In genomic region chr5:115953173-115953572, GRCm38 (mm10) we compare ENCODE assay signal across 12 mouse cellular contexts.
DNase-seq lines count a peak whose midpoint lies in the region; ATAC-seq and TF ChIP-seq lines count a peak whose summit lies in the region.
"Had no signal": no experiment of that assay in that cellular context is flagged by ENCODE, and none has a peak within 500 bp of the region (broad histone marks: within the 10 kb centered on the region; RNA-seq: fewer than 3 reads in every experiment).

No protein-coding gene starts in this region.

- TF ChIP-seq CTCF in lung, postnatal 0 days (IDR thresholded peaks at IDR 0.05) = peak; percentile 68
- TF ChIP-seq CTCF in MEL (IDR thresholded peaks at IDR 0.05 in 2 of 3, conservative IDR thresholded peaks at IDR 0.05 in 1 of 3; ENCODE audit: control insufficient read depth in 1 of 3, insufficient read depth in 1 of 3, low read depth in 2 of 3, low read length in 3 of 3, poor library complexity in 1 of 3, severe bottlenecking in 1 of 3) = peak; percentile 45 to 63 (median 53)
- peak; percentile 36; the same call in 1 of the 2 replicates for TF ChIP-seq CTCF in small intestine, adult 2 months (IDR thresholded peaks at IDR 0.05; ENCODE audit: extremely low read depth, insufficient read length, insufficient replicate concordance, low read depth, low read length)

- no peak overlapping the region for H3K4me3 ChIP-seq in heart, embryonic 12.5 days
- no peak overlapping the region for H3K4me3 ChIP-seq in lung, postnatal 0 days (ENCODE audit: low read depth, low read length)
- H3K4me3 ChIP-seq in MEL (ENCODE audit: control insufficient read depth in 1 of 2, insufficient read depth in 1 of 2, low read depth in 2 of 2, low read length in 2 of 2) = no peak overlapping the region
- no peak overlapping the region for H3K4me3 ChIP-seq in small intestine, adult 2 months (ENCODE audit: low read depth, low read length)
- H3K4me3 ChIP-seq: forebrain, embryonic 13.5 days had no signal

- H3K9ac ChIP-seq in heart, embryonic 12.5 days = no peak overlapping the region
- H3K9ac ChIP-seq in lung, postnatal 0 days (replicated peaks; ENCODE audit: low read depth) = no peak overlapping the region
- no peak overlapping the region for H3K9ac ChIP-seq in MEL (ENCODE audit: control insufficient read depth, low read depth, low read length, poor library complexity, severe bottlenecking)
- H3K9ac ChIP-seq: forebrain, embryonic 13.5 days had no signal

- H3K4me2 ChIP-seq in heart, embryonic 12.5 days = no peak overlapping the region
- no peak overlapping the region for H3K4me2 ChIP-seq in lung, postnatal 0 days (replicated peaks; ENCODE audit: low read depth, low read length)
- H3K4me2 ChIP-seq: forebrain, embryonic 13.5 days; heart, embryonic 11.5 days had no signal

- 94% methylated on average over 6 of the region's 6 CpGs for WGBS in heart, embryonic 12.5 days
- WGBS in lung, postnatal 0 days = 98% methylated on average over 6 of the region's 6 CpGs
- 95% methylated on average over 6 of the region's 6 CpGs for WGBS in small intestine, adult 2 months

- peak; percentile 28 for TF ChIP-seq RAD21 in MEL (IDR thresholded peaks at IDR 0.05; ENCODE audit: low read depth, low read length)

- H3K27me3 ChIP-seq in heart, embryonic 12.5 days (replicated peaks) = no peaks in the 10 kb centered on the region
- no peaks in the 10 kb centered on the region for H3K27me3 ChIP-seq in lung, postnatal 0 days (replicated peaks; ENCODE audit: insufficient read depth, low read length)
- H3K27me3 ChIP-seq in MEL (ENCODE audit: control insufficient read depth in 1 of 2, insufficient read depth in 2 of 2, low read length in 2 of 2) = no peaks in the 10 kb centered on the region
- no peaks in the 10 kb centered on the region for H3K27me3 ChIP-seq in small intestine, adult 2 months (ENCODE audit: control insufficient read depth, insufficient read depth, low read length)
- H3K27me3 ChIP-seq: forebrain, embryonic 13.5 days had no signal

- peaks cover 23% of the 10 kb centered on the region; the same call in 1 of the 2 replicates for H3K9me3 ChIP-seq in heart, embryonic 12.5 days (replicated peaks)
- H3K9me3 ChIP-seq in lung, postnatal 0 days (ENCODE audit: low read length) = no peaks in the 10 kb centered on the region
- H3K9me3 ChIP-seq in MEL (replicated peaks; ENCODE audit: insufficient read depth, low read length) = no peaks in the 10 kb centered on the region

- ATAC-seq in heart, embryonic 12.5 days (ENCODE audit: insufficient number of reproducible peaks, low FRiP score) = no peak
- no peak for ATAC-seq in lung, postnatal 0 days
- ATAC-seq: forebrain, embryonic 13.5 days; intestine, embryonic 16.5 days had no signal

- no peak for TF ChIP-seq POLR2A in MEL (IDR thresholded peaks at IDR 0.05; ENCODE audit: control insufficient read depth in 1 of 2, insufficient read depth in 1 of 2, low read depth in 1 of 2, low read length in 2 of 2, poor library complexity in 1 of 2)
- TF ChIP-seq POLR2A in small intestine, adult 2 months (IDR thresholded peaks at IDR 0.05; ENCODE audit: low read depth, low read length) = no peak

- H3K27ac ChIP-seq in heart, embryonic 12.5 days (ENCODE audit: poor library complexity, severe bottlenecking) = no peak overlapping the region
- no peak overlapping the region for H3K27ac ChIP-seq in lung, postnatal 0 days (ENCODE audit: low read length)
- H3K27ac ChIP-seq in MEL (ENCODE audit: control insufficient read depth, low read depth, low read length) = no peak overlapping the region
- H3K27ac ChIP-seq in small intestine, adult 2 months (ENCODE audit: insufficient read depth, low read depth, low read length) = no peak overlapping the region
- H3K27ac ChIP-seq: forebrain, embryonic 13.5 days had no signal

- DNase-seq in heart, postnatal 4 days = peak; percentile 17
- no peak for DNase-seq in lung, postnatal 0 days (ENCODE audit: low spot score)
- no peak for DNase-seq in lung, postnatal 14 days
- peak; percentile 45 for DNase-seq in MEL (ENCODE audit: low read depth, low spot score)
- no peak for DNase-seq in layer of hippocampus, adult 8-10 months (ENCODE audit: low spot score in 2 of 2)
- no peak for DNase-seq in frontal cortex, postnatal 36 days (ENCODE audit: low spot score in 2 of 2)
- DNase-seq: right cerebral cortex, postnatal 25 days had no signal

- peaks cover 90% of the 10 kb centered on the region for H3K36me3 ChIP-seq in heart, embryonic 12.5 days
- 0 out of 2 replicates have a peak, but pooled peaks cover 5% of the 10 kb centered on the region for H3K36me3 ChIP-seq in lung, postnatal 0 days (ENCODE audit: insufficient read depth, low read length)
- H3K36me3 ChIP-seq in MEL (ENCODE audit: control insufficient read depth in 1 of 2, insufficient read depth in 2 of 2, low read length in 2 of 2) = peaks cover 0 to 23% of the 10 kb centered on the region in 2 experiments; a peak in 2 of 4 replicates
- H3K36me3 ChIP-seq in small intestine, adult 2 months (ENCODE audit: control insufficient read depth, insufficient read depth, low read length) = peaks cover 19% of the 10 kb centered on the region

- H3K4me1 ChIP-seq in heart, embryonic 12.5 days (replicated peaks) = no peaks in the 10 kb centered on the region
- H3K4me1 ChIP-seq in lung, postnatal 0 days (ENCODE audit: insufficient read depth, low read depth, low read length) = no peaks in the 10 kb centered on the region
- no peaks in the 10 kb centered on the region for H3K4me1 ChIP-seq in MEL (ENCODE audit: control insufficient read depth in 1 of 2, insufficient read depth in 2 of 2, low read length in 2 of 2)
- no peaks in the 10 kb centered on the region for H3K4me1 ChIP-seq in small intestine, adult 2 months (ENCODE audit: control insufficient read depth, insufficient read depth, insufficient read length, low read length)
- H3K4me1 ChIP-seq: forebrain, embryonic 13.5 days had no signal

- no peak for TF ChIP-seq EP300 in lung, postnatal 0 days (IDR thresholded peaks at IDR 0.05)
- TF ChIP-seq EP300 in MEL (IDR thresholded peaks at IDR 0.05; ENCODE audit: low read depth in 1 of 2, low read length in 2 of 2) = no peak

- H3K79me2 ChIP-seq in MEL (ENCODE audit: control insufficient read depth, insufficient read depth, low read length, poor library complexity) = no peaks in the 10 kb centered on the region

TF ChIP-seq in MEL, 35 proteins besides CTCF, POLR2A, EP300 and RAD21:
- TF ChIP-seq MAFK (IDR thresholded peaks at IDR 0.05; ENCODE audit: borderline replicate concordance, low read depth, low read length) (no peak), SIN3A (IDR thresholded peaks at IDR 0.05; ENCODE audit: low read length) (no peak), POLR2AphosphoS5 (IDR thresholded peaks at IDR 0.05; ENCODE audit: borderline replicate concordance, low read depth, low read length) (no peak), NELFE (IDR thresholded peaks at IDR 0.05; ENCODE audit: low read depth, low read length) (no peak), SMC3 (IDR thresholded peaks at IDR 0.05; ENCODE audit: low read depth, low read length) (0 out of 2 replicates have a peak, but pooled peaks have one; percentile 25)

Comparison
In these comparisons a context has a peak if more than half of its experiments do, and no peak if none do; other contexts are left out.
1. DNase-seq: peak in heart, postnatal 4 days (single experiment) and MEL (single experiment); none in lung, postnatal 0 days (single experiment), lung, postnatal 14 days (single experiment), layer of hippocampus, adult 8-10 months (0 of 2) and frontal cortex, postnatal 36 days (0 of 2).
2. Peak in every context shown above with its lines, with median percentiles within 50 percentile points of each other: CTCF ChIP-seq.